Mouse (Mus musculus) thymus, postnatal 14 days (tissue): ENCODE measurements around the gene Rfc2.

ENCODE experiments used
- DNase-seq: peaks from one replicate; pipeline ENCODE4 v3.0.0; 2021

Gene Rfc2

DNA sequence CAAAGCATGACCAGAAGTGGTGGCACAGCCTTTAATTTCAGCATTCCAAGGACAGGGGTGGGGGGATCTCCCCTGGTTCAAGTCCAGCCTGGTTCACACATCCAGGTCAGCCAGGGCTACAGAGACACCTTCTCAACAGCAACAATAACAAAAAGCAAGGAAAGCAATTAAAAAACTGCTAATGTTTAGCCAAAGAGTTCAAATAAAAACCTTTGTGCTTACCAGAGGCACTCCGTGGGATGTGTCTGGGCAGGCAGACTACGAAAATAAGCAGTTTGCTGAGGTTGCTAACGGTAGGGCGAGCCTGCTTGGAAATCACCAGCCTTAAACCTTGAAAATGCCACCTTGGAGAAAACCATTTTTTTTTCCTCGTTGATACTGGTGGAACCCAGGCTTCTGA is at the start of gene Rfc2:
TSS of gene Rfc2 (plus strand) at position 221 of the 400 bp plus-strand sequence.
- no peak for DNase-seq

DNA sequence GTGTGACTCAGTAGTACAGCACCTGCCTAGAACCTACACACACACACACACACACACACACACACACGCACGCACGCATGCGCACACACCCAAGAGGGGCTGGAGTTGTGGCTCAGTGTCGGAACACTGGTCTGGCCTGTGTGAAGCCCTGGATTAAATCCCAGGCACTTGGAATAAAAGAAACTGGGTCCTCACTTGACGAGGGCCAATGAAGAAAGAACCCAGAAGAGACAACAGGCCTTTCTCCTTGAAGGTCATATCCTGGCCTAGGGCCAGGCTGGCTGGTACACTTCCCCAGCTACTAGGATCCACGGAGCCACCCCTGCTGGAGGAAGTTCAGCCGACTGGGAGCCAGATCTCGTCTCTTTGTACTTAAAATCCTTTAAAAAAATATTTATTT is 49.6 kb upstream of the Rfc2 start:
- DNase-seq = no peak

DNA sequence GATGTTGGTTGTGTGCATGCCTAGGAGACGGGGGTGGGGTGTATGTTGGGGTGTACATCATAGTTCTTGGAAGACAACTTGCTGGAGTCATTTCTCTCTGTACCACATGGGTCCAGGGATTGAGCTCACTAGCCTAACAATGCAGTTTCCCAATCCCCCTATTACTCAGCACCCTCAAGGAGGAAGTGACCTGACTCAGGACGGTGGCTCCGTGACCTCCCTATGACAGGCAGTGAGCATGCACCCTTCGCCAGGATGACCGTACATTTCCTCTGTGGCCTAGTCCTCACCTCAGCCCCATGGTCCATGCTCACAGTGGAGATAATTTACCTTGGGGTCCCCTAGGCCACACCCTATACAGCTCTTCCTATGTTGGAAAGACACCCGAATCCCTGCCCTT is 48.7 kb upstream of the Rfc2 start:
- DNase-seq = no peak

DNA sequence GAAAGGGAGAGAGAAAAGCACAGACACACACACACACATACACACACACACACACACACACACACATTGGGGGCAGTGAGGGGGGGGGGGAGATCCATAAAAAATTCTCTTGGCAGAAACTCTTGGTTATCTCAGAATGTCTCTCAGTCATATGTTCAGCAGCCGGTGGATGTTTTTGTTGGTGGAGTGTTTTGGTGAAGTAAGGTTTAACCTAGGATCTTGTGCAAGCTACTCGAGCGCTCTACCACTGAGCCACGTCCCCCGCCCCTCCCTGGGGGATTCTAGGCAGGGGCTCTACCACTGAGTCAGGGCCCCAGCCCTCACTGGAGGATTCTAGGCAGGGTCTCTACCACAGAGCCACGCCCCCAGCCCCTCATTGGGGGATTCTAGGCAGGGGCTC is 45.1 kb upstream of the Rfc2 start:
- no peak for DNase-seq

DNA sequence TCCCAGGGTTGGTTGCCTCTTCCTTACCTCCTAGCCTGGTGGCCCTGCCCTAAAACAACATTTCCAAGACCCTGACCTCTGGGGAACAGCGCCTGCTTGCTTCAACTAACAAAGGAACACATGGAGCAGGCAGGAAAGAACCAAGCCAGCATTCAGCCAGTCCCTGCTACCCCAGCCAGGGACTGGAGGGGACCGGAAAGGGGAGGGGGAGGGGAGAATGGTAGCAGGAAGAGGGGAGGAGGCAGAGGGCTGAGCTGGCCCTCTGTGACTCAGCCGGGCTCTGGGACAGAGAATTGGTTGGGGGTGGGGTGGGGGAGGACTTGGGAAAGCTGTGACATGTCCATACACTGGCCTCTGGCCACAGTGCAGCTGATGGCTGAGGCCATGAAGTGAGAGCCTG is 41.3 kb upstream of the Rfc2 start:
- peak; percentile 82 for DNase-seq

DNA sequence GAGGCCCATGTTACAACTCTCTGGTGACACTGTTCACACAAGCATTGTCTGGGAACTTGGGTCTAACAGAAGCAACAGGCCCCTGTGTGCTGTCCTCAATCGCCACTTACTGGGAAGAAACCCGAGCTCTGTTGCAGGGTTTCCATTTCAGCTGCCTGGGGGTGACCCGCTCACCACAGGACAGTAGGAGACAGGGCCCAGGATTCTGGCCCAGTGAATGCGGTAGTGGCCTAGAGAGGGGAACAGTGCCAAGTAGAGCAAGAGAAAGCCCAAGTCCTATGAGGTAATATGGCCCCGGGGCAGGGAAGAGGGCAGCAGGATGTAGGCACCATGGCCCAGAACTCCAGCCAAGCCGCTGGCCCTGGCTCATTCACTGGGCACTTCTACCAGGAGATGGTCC is 40.3 kb upstream of the Rfc2 start:
- DNase-seq = no peak

DNA sequence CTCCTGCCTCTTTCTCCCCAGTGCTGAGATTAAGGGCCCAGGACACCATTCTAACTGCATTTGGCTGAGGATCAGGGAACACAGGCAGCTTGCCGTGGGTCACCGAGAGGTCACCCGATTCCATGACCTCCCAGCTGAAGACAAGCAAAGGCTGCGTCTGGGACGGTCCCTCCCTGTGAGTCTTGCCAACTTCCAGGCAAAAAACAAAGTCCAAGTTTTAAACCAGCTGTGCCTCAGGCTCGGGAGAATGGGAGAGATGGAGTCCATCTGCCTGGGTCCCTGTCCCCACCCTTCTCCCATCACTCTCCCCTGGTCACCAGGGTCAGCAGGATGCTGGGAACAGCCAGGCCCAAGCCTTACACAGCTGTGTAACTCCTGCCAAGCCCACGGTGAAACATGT is 39.5 kb upstream of the Rfc2 start:
- no peak for DNase-seq

DNA sequence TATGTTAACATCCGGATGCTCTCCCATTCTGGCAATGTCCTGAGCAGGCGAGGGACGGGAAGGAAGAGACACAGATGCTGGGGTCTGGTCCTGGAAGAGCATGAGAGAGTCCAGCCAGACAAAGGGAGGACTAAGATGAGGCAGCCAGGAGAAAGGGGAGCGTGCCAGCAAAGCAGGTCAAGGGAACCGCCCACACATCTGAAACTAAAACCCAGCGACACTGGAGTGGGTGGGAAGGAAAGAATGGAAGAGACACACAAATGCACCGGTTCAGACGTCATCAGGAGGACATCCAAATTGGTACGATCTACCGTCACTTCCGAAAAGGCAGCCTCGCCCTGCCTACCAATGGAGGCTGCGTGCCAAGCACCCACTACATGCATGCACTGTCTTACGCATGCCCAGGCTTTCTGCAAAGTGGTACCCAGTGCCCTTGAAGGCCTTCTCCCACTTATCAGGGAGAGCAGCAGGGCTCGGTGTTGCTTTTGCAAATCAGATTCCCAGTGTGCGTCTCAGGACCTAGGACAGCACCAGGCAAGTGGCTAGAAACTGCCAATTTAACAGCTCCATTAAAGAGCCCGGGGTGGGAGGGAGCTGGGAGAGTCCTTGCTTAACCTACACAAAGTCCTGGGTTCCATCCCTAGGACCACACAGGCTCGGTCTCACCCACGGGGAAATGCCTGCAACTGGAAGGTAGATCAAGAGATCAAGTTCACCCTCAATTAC is 36.5 kb upstream of the Rfc2 start:
- DNase-seq = no peak

DNA sequence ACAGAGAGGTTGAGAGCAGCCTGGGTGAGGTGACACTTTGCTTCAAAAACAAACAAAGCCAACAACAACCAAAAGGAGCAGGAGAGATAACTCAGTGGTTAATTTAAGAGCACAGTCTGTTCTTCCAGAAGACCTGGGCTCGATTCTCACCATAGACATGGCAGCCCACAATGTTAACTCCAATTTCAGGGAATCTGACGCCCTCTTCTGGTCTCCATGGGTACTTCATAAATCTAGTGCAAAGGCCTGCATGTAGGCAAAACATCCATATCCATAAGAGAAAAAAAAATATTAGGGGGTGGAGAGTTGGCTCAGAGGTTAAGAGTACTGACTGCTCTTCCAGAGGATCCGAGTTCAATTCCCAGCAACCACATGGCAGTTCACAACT is 35.9 kb upstream of the Rfc2 start:
- DNase-seq = no peak

DNA sequence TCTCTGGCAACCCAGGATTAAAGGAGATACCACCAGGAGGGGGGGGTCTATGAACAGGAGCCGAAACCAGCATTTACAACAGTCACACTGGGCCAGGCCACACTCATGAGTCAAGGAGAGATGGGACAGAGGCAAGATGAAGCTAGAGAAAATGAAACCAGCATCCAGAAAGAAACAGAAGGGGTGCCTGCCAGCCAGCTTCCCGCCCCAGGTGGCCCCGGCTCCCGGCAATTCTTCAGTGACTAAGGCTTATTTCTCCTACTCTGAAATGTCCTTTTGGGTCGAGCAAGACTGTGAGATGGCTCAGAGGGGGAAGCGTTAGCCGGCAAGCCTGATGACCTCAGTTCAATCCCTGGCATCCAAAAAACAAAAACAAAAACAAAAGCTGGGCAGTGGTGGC is 34.4 kb upstream of the Rfc2 start:
- no peak for DNase-seq

DNA sequence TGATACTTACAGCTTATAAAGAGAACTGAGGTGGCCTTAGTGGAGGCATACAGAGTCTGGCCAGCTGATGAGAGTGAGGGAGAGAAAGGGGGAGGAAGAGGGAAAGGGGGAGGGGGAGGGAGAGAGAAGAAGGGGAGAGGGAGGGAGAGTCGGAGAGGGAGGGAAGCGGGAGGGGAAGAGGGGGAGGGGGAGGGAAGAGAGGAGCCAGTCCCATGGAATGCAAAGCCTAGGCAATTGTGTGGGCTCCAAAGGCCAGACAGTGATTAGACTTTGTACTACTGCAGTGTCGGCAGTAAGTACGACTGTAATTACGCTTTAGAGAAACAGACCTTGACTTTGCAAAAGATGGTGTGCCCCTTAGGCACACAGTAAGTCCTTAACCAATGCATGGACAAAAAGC is 32.9 kb upstream of the Rfc2 start:
- no peak for DNase-seq

DNA sequence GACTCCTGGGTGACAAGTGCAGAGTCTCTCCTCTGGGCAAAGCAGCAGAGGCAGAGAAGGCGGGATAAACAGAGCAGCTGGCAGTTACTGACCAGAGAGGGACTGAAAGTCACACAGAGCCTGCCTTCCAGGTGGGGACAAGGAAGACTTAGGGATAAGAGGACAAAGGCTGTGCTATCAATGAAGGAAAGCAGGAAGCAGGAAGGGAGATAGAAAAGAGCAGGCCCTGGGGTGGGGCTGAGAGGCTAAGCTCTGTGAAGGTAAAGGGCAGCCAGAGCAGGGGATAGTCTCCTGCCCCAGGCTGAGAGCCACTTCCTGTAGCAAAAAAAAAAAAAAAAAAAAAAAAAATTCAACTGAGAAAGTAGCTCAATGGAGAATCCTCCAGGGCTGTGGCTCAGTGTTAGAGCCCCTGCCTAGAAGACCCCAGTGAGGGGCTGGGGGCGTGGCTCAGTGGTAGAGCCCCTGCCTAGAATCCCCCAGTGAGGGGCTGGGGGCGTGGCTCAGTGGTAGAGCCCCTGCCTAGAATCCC is 31.5 kb upstream of the Rfc2 start:
- DNase-seq = no peak

DNA sequence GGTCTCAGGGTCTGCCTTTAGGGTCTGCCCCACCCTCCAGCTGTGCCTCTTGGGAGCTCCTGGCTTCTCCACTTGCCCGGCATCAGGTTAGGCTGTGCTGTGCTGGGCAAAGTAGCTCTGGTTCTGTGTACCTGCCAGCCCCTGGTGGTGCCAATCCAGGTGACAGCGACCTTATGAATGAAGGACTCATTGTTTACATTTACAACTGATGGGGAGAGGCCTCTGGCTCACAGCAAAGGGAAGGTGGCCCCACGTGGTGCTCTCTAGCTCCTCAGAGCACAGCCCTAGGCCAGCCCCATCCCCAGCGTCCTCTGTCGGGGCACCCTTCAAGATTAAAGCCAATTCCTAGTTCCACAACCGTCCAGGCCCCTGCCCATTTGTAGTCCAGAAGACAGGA is 30.3 kb upstream of the Rfc2 start:
- DNase-seq = peak; percentile 12

DNA sequence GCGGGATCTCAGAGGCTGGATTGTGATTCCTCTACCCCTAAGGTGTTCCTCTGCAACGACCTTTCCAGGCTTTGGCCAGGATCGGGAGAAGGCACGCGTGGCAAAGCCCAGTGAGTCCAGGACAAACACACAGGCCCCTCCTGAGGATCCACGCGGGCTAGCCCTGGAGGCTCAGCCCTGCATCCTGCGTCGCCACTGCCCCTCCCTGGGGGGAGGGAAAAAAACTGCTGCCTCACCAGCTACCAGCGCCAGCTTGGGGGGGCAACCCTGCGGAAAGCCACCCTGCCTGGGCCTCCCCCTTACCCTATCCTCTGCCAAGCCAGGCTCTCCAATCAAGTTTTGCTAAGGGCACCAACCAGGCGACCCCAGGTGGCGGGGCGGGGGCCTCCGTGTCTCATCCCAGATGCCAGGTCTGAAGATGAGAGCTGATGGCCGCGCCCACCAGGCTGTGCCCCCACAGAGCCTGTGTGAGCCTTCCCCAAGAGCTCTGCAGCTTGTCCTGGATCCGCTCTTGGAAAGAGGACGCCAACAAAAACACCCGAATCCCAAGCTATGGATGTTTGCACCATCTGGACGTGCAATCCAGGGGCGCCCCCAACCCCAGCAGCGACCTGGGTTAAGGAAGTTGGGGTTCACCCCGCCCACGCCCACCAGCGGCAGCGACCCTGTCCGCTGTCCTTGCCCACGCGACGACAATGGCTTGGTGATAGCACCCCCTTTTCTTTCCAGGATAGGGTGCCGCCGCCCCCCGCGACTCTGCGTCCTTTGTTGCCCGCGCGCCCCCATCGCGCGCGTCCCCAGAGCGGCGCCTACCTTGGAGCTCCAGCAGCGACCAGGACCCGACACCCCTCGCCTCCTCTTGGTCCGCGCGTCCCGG is 29.7 kb upstream of the Rfc2 start:
- DNase-seq = peak; percentile 66

DNA sequence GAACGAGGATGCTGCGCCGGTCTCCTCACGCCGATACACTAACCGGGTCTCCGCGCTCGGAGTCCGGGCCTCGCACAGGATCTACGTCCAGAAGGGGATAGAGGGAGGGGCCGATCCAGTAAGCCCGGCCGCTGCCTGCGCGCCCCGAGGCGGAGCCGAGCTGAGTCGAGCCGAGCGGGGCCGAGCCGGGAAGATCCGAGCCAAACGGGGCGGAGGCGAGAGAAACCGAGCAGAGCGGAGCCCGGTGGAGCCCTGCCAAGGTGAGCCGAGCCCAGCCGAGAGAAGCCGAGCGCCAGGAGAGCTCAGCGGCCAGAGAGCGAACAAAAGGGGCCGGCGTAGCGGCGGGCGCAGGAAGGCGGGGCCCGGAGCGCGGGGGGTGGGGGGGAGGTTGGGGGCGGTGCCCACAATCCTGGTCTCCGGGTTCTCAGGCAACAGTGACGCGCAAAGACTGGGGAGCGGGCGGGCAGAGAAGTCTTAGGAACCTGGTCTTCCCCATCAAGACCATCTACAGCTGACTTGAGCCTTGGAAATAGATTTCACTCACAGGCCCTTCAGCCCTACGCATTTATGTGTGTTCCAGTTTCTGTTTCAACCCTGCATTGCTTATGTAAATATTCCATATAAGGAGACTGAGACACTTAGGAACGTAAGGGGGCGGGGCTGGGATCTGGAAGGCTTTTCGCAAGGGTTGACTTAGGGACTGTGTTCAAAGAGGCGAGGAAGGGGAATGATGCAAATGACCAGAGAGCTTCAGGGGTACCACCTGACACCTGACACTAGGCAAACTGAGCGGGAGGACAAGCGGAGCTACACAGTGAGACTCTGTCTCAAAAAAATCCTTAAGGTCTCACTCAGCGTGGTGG is 28.8 kb upstream of the Rfc2 start, which contains the start of gene Clip2:
TSS of gene Clip2 (minus strand) at position 325 of the 863 bp plus-strand sequence.
- DNase-seq = peak; percentile 91

DNA sequence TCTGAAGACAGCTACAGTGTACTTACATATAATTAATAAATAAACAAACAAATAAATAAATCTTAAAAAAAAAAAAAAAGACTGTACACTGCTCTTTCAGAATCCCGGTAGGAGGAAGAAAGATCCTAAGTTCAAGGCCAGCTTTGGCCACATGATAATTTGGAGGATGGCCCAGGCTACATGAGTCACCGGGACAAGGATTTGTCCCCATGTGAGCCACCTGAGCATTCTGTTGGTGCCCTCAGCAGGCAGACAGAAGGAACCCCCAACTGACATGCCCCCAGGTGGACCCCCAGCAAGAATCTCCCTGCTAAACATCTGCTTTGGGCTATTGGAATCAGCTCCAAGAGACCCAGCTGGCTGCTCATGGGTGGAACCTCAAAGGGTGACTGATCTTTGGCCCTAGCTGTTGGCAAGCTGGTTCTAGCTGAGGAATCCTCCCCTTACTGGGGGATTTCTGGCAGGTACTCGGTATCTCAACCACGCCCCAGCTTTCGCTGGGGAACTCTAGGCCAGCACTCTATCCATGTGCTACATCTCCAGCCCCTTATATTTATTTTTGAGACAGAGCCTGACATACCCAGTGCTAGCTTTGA is 27.1 kb upstream of the Rfc2 start:
- DNase-seq = no peak

DNA sequence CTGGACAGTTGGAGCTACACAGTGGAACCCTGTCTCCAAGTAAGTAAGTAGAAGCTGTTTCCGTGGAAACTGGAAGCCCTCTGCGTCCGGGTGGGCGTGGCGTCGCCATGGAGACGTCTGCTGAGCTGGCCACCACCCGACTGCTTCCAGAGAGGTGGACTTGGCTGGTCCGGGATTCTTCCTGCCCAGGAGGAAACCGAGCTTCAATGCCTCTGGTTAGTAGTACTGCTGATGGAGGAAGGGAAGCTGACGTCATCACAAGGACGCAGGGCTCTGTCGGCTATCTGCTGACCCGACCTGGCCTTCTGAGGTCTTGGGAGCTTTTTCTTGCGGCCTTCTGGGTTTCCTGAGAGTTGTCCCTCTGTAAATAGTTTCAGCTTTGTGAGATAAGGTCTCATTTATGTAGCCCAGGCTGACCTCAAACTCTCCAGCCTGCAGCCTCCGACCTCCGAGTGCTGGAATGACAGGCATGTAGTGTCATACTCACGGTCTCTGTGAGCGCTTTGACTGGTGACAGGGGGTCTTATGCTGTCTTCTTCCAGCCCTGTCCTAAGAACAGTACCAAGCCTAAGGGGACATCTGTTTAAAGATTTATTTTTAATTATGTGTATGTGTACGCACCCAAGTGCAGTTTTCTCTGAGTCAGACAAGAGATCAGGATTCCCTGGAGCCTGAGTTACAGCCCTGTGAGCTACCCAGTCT is 25.6 kb upstream of the Rfc2 start:
- DNase-seq = peak; percentile 57

DNA sequence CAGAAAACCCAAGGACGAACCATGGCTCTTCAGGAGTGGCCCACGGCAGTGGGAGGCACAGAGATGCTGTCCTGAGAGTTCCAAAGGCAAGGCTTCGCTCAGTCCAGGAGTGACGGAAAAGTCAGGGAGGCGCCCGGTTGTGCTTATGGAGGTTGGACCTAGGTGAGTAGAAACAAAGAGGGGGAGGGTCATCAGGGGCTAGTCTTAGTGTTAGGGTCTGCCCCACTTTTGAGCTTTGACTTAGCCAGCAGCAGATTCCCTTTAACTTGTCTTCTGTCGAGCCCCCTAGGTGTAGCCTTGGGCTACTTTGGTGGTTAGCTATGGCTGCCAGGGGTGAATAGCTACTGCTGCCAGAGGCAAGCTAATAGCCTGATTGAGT is 21.1 kb upstream of the Rfc2 start, which contains the start of gene Syna:
TSS of gene Syna (minus strand) at position 101 of the 379 bp plus-strand sequence.
- no peak for DNase-seq

DNA sequence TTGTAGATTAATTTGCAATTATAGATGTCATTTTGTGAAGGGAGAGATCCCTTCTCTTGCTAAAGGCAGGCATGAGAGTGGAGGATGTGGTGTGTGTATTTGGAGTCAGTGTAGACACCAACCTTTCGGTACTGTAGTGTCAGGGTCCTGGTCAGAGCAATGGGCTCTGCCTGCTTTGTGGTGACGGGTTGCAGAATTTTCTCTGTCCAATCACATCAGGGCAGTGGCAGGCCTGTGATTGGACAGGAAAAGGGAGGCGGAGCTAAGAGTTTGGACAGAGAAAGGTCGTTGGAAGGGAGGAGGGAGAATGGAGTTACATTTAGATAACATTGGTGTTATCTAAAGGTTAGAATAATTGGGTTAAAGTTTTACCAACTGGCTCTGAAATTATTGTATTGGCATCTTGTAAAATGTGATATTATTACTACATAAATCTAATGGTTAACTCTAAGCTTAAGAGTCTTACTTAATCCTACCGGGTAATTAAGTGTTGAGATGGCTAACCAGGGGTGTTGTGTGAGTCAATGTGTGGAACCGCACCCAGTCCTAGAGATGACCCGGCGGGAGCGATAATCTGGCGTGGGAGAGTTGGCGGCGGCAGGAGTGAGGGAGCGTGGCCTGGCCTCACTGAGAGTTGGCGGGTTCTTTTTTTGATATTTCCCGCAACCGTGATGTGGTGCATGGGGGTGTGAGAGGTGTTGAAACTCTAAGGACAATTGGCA is 20.6 kb upstream of the Rfc2 start:
- DNase-seq = no peak

DNA sequence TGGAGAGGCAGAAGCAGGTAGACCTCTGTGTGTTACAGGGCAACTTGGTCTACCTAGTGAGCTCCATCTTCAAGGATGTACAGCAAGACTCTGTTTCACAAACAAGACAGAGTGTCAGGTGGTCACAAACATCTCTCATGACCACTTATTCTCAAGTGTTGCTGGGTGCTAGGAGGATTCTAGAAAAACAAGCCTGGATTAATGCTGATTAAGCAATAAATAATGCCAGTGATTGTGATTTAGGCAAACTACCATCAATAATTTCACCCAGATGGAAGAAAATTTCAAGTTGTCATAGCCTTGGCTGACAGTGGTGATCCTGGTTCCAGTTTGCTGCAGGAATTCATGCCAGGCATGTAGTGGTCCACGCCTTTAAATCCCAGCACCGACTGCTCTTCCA is 16.9 kb upstream of the Rfc2 start:
- DNase-seq = no peak

DNA sequence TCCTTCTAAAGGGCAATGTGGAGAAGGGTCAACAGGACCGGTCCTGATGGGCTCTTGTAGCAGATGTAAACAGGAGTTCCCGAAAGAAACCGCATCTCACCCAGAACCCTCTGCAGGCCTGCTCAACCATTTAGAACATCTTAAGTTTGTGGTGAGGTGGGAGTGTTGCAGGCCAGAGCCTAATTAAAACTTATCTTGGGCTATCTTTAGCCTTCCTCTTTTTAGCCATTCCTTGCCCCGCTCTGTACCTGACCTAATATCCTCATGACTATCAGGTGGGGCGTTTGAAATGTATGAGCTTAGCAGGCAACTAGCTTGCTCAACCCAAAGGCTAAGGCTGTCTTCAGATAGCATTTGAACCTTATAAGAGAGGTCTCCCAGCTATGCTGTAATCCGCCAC is 15.5 kb upstream of the Rfc2 start:
- no peak for DNase-seq
